Mouse (Mus musculus) G1E (cell line): ENCODE data around the gene Mlip. TPM values are rescaled to one million over a fixed set of nuclear protein-coding genes. Genes with fewer than 3 reads are reported as not detected.

Experiments used
- ATAC-seq: 2 replicates; pipeline ENCODE4 v1.8.0; 2016; ENCODE audit warnings: mild to moderate bottlenecking; ENCODE audit not compliant: insufficient number of reproducible peaks, poor library complexity, low FRiP score, severe bottlenecking; ENCODE audit errors: extremely low read depth
- DNase-seq: peaks from one replicate; pipeline ENCODE4 v3.0.0; 2012; ENCODE audit warnings: low spot score
- H3K27me3 ChIP-seq: 2 replicates; pipeline ENCODE4 v1.6.1; 2012; ENCODE audit warnings: mild to moderate bottlenecking, low read length, inconsistent platforms; ENCODE audit not compliant: insufficient read depth
- H3K36me3 ChIP-seq: replicated peaks from 2 replicates; pipeline ENCODE3; 2012; ENCODE audit warnings: mild to moderate bottlenecking, inconsistent platforms
- H3K4me1 ChIP-seq: 2 replicates; pipeline ENCODE4 v1.6.1; 2012; ENCODE audit warnings: low read depth, low read length, inconsistent platforms, mixed read lengths; ENCODE audit not compliant: insufficient read depth
- H3K4me3 ChIP-seq: 2 replicates; pipeline ENCODE4 v1.5.1; 2012; ENCODE audit warnings: low read depth, mild to moderate bottlenecking, inconsistent platforms, low read length, moderate library complexity, mixed read lengths
- H3K9me3 ChIP-seq: replicated peaks from 2 replicates; pipeline ENCODE4 v1.6.1; 2012; ENCODE audit warnings: inconsistent platforms
- CTCF ChIP-seq: IDR thresholded peaks from 2 replicates; pipeline ENCODE4 v1.5.1; 2012; ENCODE audit warnings: low read depth, low read length, inconsistent platforms, mixed read lengths
- GATA1 ChIP-seq: IDR thresholded peaks from 2 replicates; pipeline ENCODE4 v1.6.1; 2012; ENCODE audit warnings: borderline replicate concordance, low read length, inconsistent platforms, mixed read lengths
- GATA2 ChIP-seq: IDR thresholded peaks from 2 replicates; pipeline ENCODE4 v1.6.1; 2012; ENCODE audit warnings: low read depth, low read length, inconsistent platforms, borderline replicate concordance
- POLR2AphosphoS5 ChIP-seq: IDR thresholded peaks from 2 replicates; pipeline ENCODE4 v1.6.1; 2012; ENCODE audit warnings: low read depth, low read length, inconsistent platforms; ENCODE audit not compliant: insufficient replicate concordance
- TAL1 ChIP-seq: conservative IDR thresholded peaks from 2 replicates; pipeline ENCODE4 v1.6.1; 2012; ENCODE audit warnings: low read depth, low read length, inconsistent platforms, mixed read lengths
- polyA plus RNA-seq: library from polyadenylated mRNA; stranded (reverse); fragments of >175 nt; gene quantifications from 2 replicates; pipeline ENCODE4 v1.2.3, GENCODE M21; 2012
- total RNA-seq, 2 experiments: library from RNA; stranded (forward) in 1 of 2; stranded (reverse) in 1 of 2; fragments of 200-1000 nt in 1 of 2; fragments of >200 nt in 1 of 2; fragmentation: Nextera tagmentation in 1 of 2; gene quantifications; 2 replicates each; pipeline ENCODE4 v1.2.3; 2014 to 2017

The Mlip gene
- total and polyA plus RNA-seq, 3 experiments = 0.16 TPM; not detected in 2

- Histone ChIP-seq H3K27me3 (no peaks in the 10 kb centered on the region), H3K4me3 (no peak overlapping the region), H3K36me3 (no peaks in the 10 kb centered on the region), H3K9me3 (peaks cover 25% of the 10 kb centered on the region), H3K4me1 (no peaks in the 10 kb centered on the region)
- DNase-seq (no peak), ATAC-seq (no peak)
- no peak for TF ChIP-seq GATA1
- TF ChIP-seq GATA2 = no peak
- TF ChIP-seq POLR2AphosphoS5 = no peak
- TF ChIP-seq TAL1 = no peak
- no peak for TF ChIP-seq CTCF
These were observed 7.9 kb upstream of the Mlip start for GRCm38 (mm10) chr9:77360654-77361053.

- DNase-seq (no peak), ATAC-seq (no peak)
- Histone ChIP-seq H3K9me3 (peaks cover 27% of the 10 kb centered on the region), H3K27me3 (no peaks in the 10 kb centered on the region), H3K4me3 (no peak overlapping the region), H3K36me3 (no peaks in the 10 kb centered on the region), H3K4me1 (no peaks in the 10 kb centered on the region)
- no peak for TF ChIP-seq GATA2
- TF ChIP-seq GATA1 = no peak
- no peak for TF ChIP-seq POLR2AphosphoS5
- no peak for TF ChIP-seq CTCF
- TF ChIP-seq TAL1 = no peak
These were observed 6.7 kb upstream of the Mlip start for GRCm38 (mm10) chr9:77359278-77359973.

- Histone ChIP-seq H3K36me3 (no peaks in the 10 kb centered on the region), H3K4me1 (no peaks in the 10 kb centered on the region), H3K9me3 (peaks cover 32% of the 10 kb centered on the region), H3K27me3 (no peaks in the 10 kb centered on the region), H3K4me3 (no peak overlapping the region)
- DNase-seq (no peak), ATAC-seq (no peak)
- TF ChIP-seq TAL1 (no peak), GATA2 (no peak), GATA1 (no peak), CTCF (no peak), POLR2AphosphoS5 (no peak)
These were observed 1.2 kb upstream of the Mlip start for GRCm38 (mm10) chr9:77353942-77354341.

- no peaks in the 10 kb centered on the region for H3K4me1 ChIP-seq
- no peak for ATAC-seq
- TF ChIP-seq CTCF = no peak
These were observed 5.1 kb downstream of the Mlip start for GRCm38 (mm10) chr9:77347704-77348103.

GRCm38 (mm10) chr9:77344318-77344717, 8.5 kb downstream of the Mlip start:
- Histone ChIP-seq H3K36me3 (no peaks in the 10 kb centered on the region), H3K4me3 (no peak overlapping the region), H3K27me3 (no peaks in the 10 kb centered on the region), H3K9me3 (peaks cover 18% of the 10 kb centered on the region), H3K4me1 (no peaks in the 10 kb centered on the region)
- TF ChIP-seq CTCF = no peak
- TF ChIP-seq GATA2 = no peak
- TF ChIP-seq TAL1 = no peak
- no peak for TF ChIP-seq POLR2AphosphoS5
- no peak for TF ChIP-seq GATA1
- no peak for ATAC-seq
- no peak for DNase-seq

More at GRCm38 (mm10) chr9:77347704-77348103, 5.1 kb downstream of the Mlip start:
- Histone ChIP-seq H3K36me3 (no peaks in the 10 kb centered on the region), H3K27me3 (no peaks in the 10 kb centered on the region), H3K9me3 (peaks cover 16% of the 10 kb centered on the region; the same call in 1 of the 2 replicates), H3K4me3 (no peak overlapping the region)
- DNase-seq = no peak

DNA sequence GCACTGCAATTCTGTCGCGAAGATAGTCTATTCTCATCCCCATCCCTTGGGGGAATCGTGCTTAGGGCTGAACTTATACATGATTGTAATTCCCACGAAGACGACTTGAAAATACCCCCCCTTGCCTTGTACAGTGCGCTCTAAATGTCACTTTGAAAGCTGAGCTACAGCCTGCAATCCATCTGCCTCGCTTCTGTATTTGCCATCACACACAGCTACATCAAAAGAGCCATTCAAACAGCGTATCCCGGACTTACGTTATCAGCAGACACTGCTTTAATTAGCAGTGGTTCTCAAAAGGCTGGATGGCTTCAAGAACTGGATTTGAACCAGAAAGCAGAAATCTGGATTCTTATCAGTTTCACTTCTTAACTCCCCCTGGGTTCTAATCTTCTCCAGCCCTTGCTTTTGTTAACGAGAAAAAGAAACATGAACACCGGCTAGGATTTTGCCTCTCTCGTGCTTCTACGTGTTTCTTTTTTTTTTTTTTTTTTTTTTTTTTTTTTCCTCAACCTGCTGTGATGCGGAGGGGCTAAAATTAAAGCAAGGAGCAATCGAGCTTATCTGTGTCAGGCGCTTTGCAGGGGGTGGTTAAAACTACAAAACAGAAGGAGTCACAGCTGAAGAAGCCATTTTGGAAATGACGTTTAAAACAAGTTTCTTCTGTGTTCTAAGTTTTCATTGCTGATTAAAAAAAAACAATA, 12.5 kb downstream of the Mlip start:
- ATAC-seq = no peak

More for the DNA sequence above, 12.5 kb downstream of the Mlip start:
- TF ChIP-seq GATA1 = no peak
- TF ChIP-seq GATA2 = no peak
- TF ChIP-seq TAL1 = no peak
- no peak for TF ChIP-seq POLR2AphosphoS5
- no peak for TF ChIP-seq CTCF
- H3K36me3 ChIP-seq = no peaks in the 10 kb centered on the region
- no peak overlapping the region for H3K4me3 ChIP-seq
- no peaks in the 10 kb centered on the region for H3K4me1 ChIP-seq
- no peaks in the 10 kb centered on the region for H3K27me3 ChIP-seq
- DNase-seq = no peak
- peaks cover 17% of the 10 kb centered on the region for H3K9me3 ChIP-seq
